Mouse (Mus musculus) liver, embryonic 14.5 days (tissue): ENCODE measurements at regions not wholly inside any gene's neighbourhood (a gene's known extent, or its start where the extent isn't known, plus 50 kb on each side); places are given as distances from the start of the nearest gene placed in this dataset.
"Not testable (repeated sequence)": the region's sequence is repeated elsewhere in the genome, so short reads cannot be mapped to it uniquely, and the experiment has no call there.

ENCODE experiments used
- CTCF ChIP-seq: IDR thresholded peaks from 2 replicates; pipeline ENCODE4 v1.5.1; 2016; ENCODE audit warnings: antibody characterized with exemption, low read depth, control low read depth
- EP300 ChIP-seq: IDR thresholded peaks from 2 replicates; pipeline ENCODE4 v1.6.1; 2016; ENCODE audit warnings: antibody characterized with exemption, low read depth

DNA sequence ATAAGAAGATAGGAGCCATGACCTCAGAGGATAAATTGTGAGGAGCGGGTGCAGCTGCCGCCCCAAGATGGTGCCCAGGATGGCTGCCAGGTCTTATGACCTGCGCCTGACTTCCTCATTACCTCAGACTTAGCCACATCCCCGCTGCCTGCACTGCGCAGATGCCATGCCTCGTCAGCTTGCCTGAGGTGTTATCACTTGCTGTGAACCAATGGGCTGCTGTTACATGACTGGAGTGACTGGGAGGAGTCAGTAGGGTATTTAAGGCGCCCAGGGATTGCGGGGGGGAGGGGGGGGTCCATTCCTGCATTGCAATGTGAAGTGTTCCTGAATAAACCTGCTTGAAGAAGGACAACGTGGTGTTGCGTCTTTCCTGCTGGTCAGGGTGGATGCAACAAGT lies 126.2 kb downstream of the Bod1 start:
- not testable (repeated sequence) for TF ChIP-seq CTCF, EP300
